Mouse (Mus musculus) testis, adult 2 months (tissue): ENCODE measurements at regions not wholly inside any gene's neighbourhood (a gene's known extent, or its start where the extent isn't known, plus 50 kb on each side); places are given as distances from the start of the nearest gene placed in this dataset.

Experiments
- CTCF ChIP-seq: fragments of 200-500 bp; IDR thresholded peaks from 2 replicates; pipeline ENCODE4 v1.5.1; 2012; ENCODE audit warnings: low read depth, mild to moderate bottlenecking, inconsistent platforms, low read length, moderate library complexity; ENCODE audit not compliant: control insufficient read depth, insufficient read depth, insufficient replicate concordance
- POLR2A ChIP-seq: fragments of 200-500 bp; IDR thresholded peaks from 2 replicates; pipeline ENCODE4 v1.6.1; 2012; ENCODE audit warnings: low read depth, mild to moderate bottlenecking, inconsistent platforms, low read length, moderate library complexity; ENCODE audit not compliant: control insufficient read depth

DNA sequence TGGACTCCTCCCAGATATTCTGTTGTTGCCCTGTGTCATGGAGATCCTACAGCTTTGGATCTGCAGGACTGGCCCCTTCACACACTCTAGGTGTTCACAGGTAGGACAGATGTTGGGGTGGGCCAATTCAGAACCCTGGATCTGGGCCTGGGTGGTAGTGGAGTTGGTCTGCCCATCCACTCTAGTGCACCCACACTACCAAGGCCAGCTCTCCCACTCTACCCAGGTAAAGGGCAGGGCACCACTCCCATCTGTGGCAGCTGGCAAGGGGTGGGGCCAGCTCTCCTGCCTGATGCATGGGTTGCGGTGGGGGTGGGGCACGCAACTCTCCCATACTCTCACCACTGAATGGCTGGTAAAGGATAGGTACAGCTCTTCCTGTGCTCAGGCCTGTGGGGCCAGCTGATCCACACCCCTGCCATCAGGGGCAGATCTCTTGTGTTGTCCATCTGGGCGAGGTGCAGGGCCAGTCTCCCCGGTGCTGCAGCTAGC is 76.5 kb downstream of the Gja1 start:
- TF ChIP-seq CTCF, result no peak
- TF ChIP-seq POLR2A, result no peak
